Mouse (Mus musculus) heart, postnatal 0 days (tissue): ENCODE measurements around the gene Tuba1a. TPM values are rescaled to one million over a fixed set of nuclear protein-coding genes. Genes with fewer than 3 reads are reported as not detected.

ENCODE experiments used
- ATAC-seq: fragments of 200-750 bp; cut with Nextera tagmentation; 2 replicates; pipeline ENCODE4 v1.8.0; 2017; ENCODE audit warnings: low read depth, moderate number of reproducible peaks, moderate library complexity; ENCODE audit not compliant: insufficient read depth
- DNase-seq: peaks from one replicate; pipeline ENCODE4 v3.0.0-alpha.2; 2016; ENCODE audit warnings: low spot score
- H3K27ac ChIP-seq: fragments of 300-500 bp; sonication (generic); 2 replicates; pipeline ENCODE4 v1.5.1; 2014; ENCODE audit warnings: low read depth, mild to moderate bottlenecking
- H3K27me3 ChIP-seq: fragments of 300-500 bp; sonication (generic); 2 replicates; pipeline ENCODE4 v1.6.1; 2014; ENCODE audit warnings: low read length, mixed read lengths; ENCODE audit not compliant: control insufficient read depth, insufficient read depth
- H3K36me3 ChIP-seq: fragments of 300-500 bp; sonication (generic); replicated peaks from 2 replicates; pipeline ENCODE4 v1.6.1; 2014; ENCODE audit warnings: low read length, mixed read lengths; ENCODE audit not compliant: control insufficient read depth, insufficient read depth
- H3K4me1 ChIP-seq: fragments of 300-500 bp; sonication (generic); 2 replicates; pipeline ENCODE4 v1.6.1; 2014; ENCODE audit warnings: antibody characterized with exemption; ENCODE audit not compliant: control insufficient read depth, insufficient read depth
- H3K4me2 ChIP-seq: fragments of 300-500 bp; sonication (generic); 2 replicates; pipeline ENCODE4 v1.6.1; 2014; ENCODE audit warnings: low read depth, mild to moderate bottlenecking, low read length, moderate library complexity
- H3K4me3 ChIP-seq: fragments of 300-500 bp; sonication (generic); 2 replicates; pipeline ENCODE4 v1.5.1; 2014; ENCODE audit warnings: low read depth, low read length
- H3K9ac ChIP-seq: fragments of 300-500 bp; sonication (generic); replicated peaks from 2 replicates; pipeline ENCODE4 v1.6.1; 2014; ENCODE audit warnings: low read depth, low read length, mixed read lengths
- H3K9me3 ChIP-seq: fragments of 300-500 bp; sonication (generic); replicated peaks from 2 replicates; pipeline ENCODE4 v1.6.1; 2016; ENCODE audit warnings: low read length; ENCODE audit not compliant: control insufficient read depth
- CTCF ChIP-seq: IDR thresholded peaks from 2 replicates; pipeline ENCODE4 v1.5.1; 2016; ENCODE audit warnings: antibody characterized with exemption, control low read depth, low read depth
- EP300 ChIP-seq: IDR thresholded peaks from 2 replicates; pipeline ENCODE4 v1.6.1; 2016; ENCODE audit warnings: antibody characterized with exemption, low read depth
- WGBS: fragments of 180-500 bp; shearing (Covaris S2); extraction: QIAGEN DNeasy Blood & Tissue Kit; methylation state at CpG from one replicate; pipeline ENCODE4 v1.1.7; 2014; 5-methylcytosine and 5-hydroxymethylcytosine counted together
- polyA plus RNA-seq: library from polyadenylated mRNA; unstranded; fragments of >200 nt; fragmentation: Nextera tagmentation; extraction: Ambion mirVana; gene quantifications from 2 replicates; pipeline ENCODE4 v1.2.1, GENCODE M21; 2015
- total RNA-seq: library from RNA; depleted of rRNA; stranded (reverse); fragments of >200 nt; gene quantifications from 2 replicates; pipeline ENCODE4 v1.2.3, GENCODE M21; 2014; ENCODE audit warnings: low replicate concordance

The Tuba1a gene
- total and polyA plus RNA-seq, 2 experiments from 2014 or later, result 408 to 1,016 TPM

- DNase-seq (no peak), ATAC-seq (no peak)
- 45% methylated on average over 8 of the region's 8 CpGs for WGBS
- Histone ChIP-seq H3K27ac (peak overlapping the region; percentile 43), H3K4me1 (peaks cover under 1% of the 10 kb centered on the region; the same call in 1 of the 2 replicates), H3K9ac (no peak overlapping the region), H3K4me3 (no peak overlapping the region), H3K27me3 (no peaks in the 10 kb centered on the region), H3K4me2 (no peak overlapping the region), H3K9me3 (no peaks in the 10 kb centered on the region), H3K36me3 (peaks cover 13% of the 10 kb centered on the region)
- TF ChIP-seq EP300, result no peak
- TF ChIP-seq CTCF, result no peak
Measured at GRCm38 (mm10) chr15:98930017-98930734, 23.3 kb downstream of the Tuba1a start.

- TF ChIP-seq CTCF, result peak; percentile 83
- TF ChIP-seq EP300, result peak; percentile 69; the same call in 1 of the 2 replicates
- peak overlapping the region; percentile 43 for H3K27ac ChIP-seq
- no peaks in the 10 kb centered on the region for H3K27me3 ChIP-seq
- WGBS, result 12% methylated on average over 13 of the region's 13 CpGs
- H3K4me3 ChIP-seq, result no peak overlapping the region
- H3K36me3 ChIP-seq, result peaks cover 13% of the 10 kb centered on the region
- H3K9me3 ChIP-seq, result no peaks in the 10 kb centered on the region
- ATAC-seq (peak; percentile 87), DNase-seq (peak; percentile 94)
- H3K4me2 ChIP-seq, result no peak overlapping the region
- H3K4me1 ChIP-seq, result no peaks in the 10 kb centered on the region; the same call in 1 of the 2 replicates
- no peak overlapping the region for H3K9ac ChIP-seq
Measured at GRCm38 (mm10) chr15:98928598-98929240, 24.8 kb downstream of the Tuba1a start.

GRCm38 (mm10) chr15:98927566-98927965 lies 25.9 kb downstream of the Tuba1a start:
- Histone ChIP-seq H3K36me3 (peaks cover 13% of the 10 kb centered on the region), H3K27me3 (no peaks in the 10 kb centered on the region), H3K4me3 (no peak overlapping the region), H3K9me3 (no peaks in the 10 kb centered on the region), H3K4me1 (no peaks in the 10 kb centered on the region), H3K27ac (no peak overlapping the region), H3K9ac (no peak overlapping the region), H3K4me2 (no peak overlapping the region)
- TF ChIP-seq EP300 (no peak), CTCF (no peak)
- ATAC-seq, result no peak
- DNase-seq, result no peak
- WGBS, result 77% methylated on average over 5 of the region's 5 CpGs

- no peak overlapping the region for H3K27ac ChIP-seq
- 0 out of 2 replicates have a peak, but pooled peaks cover 3% of the 10 kb centered on the region for H3K36me3 ChIP-seq
- H3K4me3 ChIP-seq, result no peak overlapping the region
- no peaks in the 10 kb centered on the region for H3K27me3 ChIP-seq
- H3K4me2 ChIP-seq, result no peak overlapping the region
- H3K4me1 ChIP-seq, result no peaks in the 10 kb centered on the region
- TF ChIP-seq EP300, result no peak
- no peak overlapping the region for H3K9ac ChIP-seq
- no peaks in the 10 kb centered on the region for H3K9me3 ChIP-seq
- 58% methylated on average over 3 of the region's 3 CpGs for WGBS
- DNase-seq (no peak), ATAC-seq (no peak)
Measured at GRCm38 (mm10) chr15:98924682-98925081, 28.8 kb downstream of the Tuba1a start.

GRCm38 (mm10) chr15:98923031-98923537 lies 30.4 kb downstream of the Tuba1a start:
- ATAC-seq, result no peak
- no peaks in the 10 kb centered on the region for H3K4me1 ChIP-seq
- TF ChIP-seq CTCF (no peak), EP300 (no peak)
- H3K27ac ChIP-seq, result no peak overlapping the region
- H3K9ac ChIP-seq, result no peak overlapping the region
- no peaks in the 10 kb centered on the region for H3K27me3 ChIP-seq
- no peak overlapping the region for H3K4me3 ChIP-seq
- 72% methylated on average over 2 of the region's 2 CpGs for WGBS
- no peak overlapping the region for H3K4me2 ChIP-seq
- no peaks in the 10 kb centered on the region for H3K9me3 ChIP-seq
- DNase-seq, result no peak
- H3K36me3 ChIP-seq, result 0 out of 2 replicates have a peak, but pooled peaks cover 3% of the 10 kb centered on the region
